Mouse (Mus musculus) intestine, embryonic 14.5 days (tissue): ENCODE results near the gene Paxx. TPM values are rescaled to one million over a fixed set of nuclear protein-coding genes. Genes with fewer than 3 reads are reported as not detected.

Experiments
- microRNA-seq: library from miRNA; unstranded; fragments of <30 nt; microRNA quantifications from one replicate; pipeline ENCODE4, GENCODE M21; 2016
- polyA plus RNA-seq: library from polyadenylated mRNA; unstranded; fragments of >200 nt; fragmentation: Nextera tagmentation; extraction: Ambion mirVana; gene quantifications from 2 replicates; pipeline ENCODE4 v1.2.1, GENCODE M21; 2014

Gene Paxx
- polyA plus RNA-seq, 1 experiment from 2014 or later = 27.4 TPM

Small RNAs within 50 kb of the gene (microRNA-seq; reads per million reads assigned to microRNA genes)
- not detected for gene Mir3087

Other genes with a start within 250 kb of the Paxx start
- 99.1 and 107 TPM in 2 replicates for gene Nelfb, start 249.6 kb downstream of the Paxx start, polyA plus RNA-seq
- gene Stpg3, start 246.5 kb downstream of the Paxx start, polyA plus RNA-seq = 0.18 TPM in 1 of 2 replicates, not detected in the other
- gene Fam166a, start 242.3 kb downstream of the Paxx start, polyA plus RNA-seq = 0.51 TPM in 1 of 2 replicates, not detected in the other
- 524 and 576 TPM in 2 replicates for gene Tubb4b, start 236.4 kb downstream of the Paxx start, polyA plus RNA-seq
- 0.26 and 0.38 TPM in 2 replicates for gene Slc34a3, start 226.7 kb downstream of the Paxx start, polyA plus RNA-seq
- not detected in 2 replicates for gene Rnf224, start 224.3 kb downstream of the Paxx start, polyA plus RNA-seq
- 15.7 and 18.7 TPM in 2 replicates for gene Rnf208, start 218.8 kb downstream of the Paxx start, polyA plus RNA-seq
- 0.30 TPM in 1 of 2 replicates, not detected in the other for gene Cysrt1, start 218.6 kb downstream of the Paxx start, polyA plus RNA-seq
- gene AL732309.1, start 214.2 kb downstream of the Paxx start, polyA plus RNA-seq = 5.0 and 5.7 TPM in 2 replicates
- 18.0 and 19.2 TPM in 2 replicates for gene Tmem203, start 205.7 kb downstream of the Paxx start, polyA plus RNA-seq
- 6.5 and 7.8 TPM in 2 replicates for gene Tprn, start 198.5 kb downstream of the Paxx start, polyA plus RNA-seq
- 229 and 240 TPM in 2 replicates for gene Ssna1, start 188.7 kb downstream of the Paxx start, polyA plus RNA-seq
- gene Anapc2, start 188.6 kb downstream of the Paxx start, polyA plus RNA-seq = 100 and 110 TPM in 2 replicates
- not detected in 2 replicates for gene Tmem210, start 172.9 kb downstream of the Paxx start, polyA plus RNA-seq
- gene Lrrc26, start 171.2 kb downstream of the Paxx start, polyA plus RNA-seq = not detected in 2 replicates
- gene Grin1, start 141.9 kb downstream of the Paxx start, polyA plus RNA-seq = 2.1 and 2.4 TPM in 2 replicates
- 66.3 and 73.3 TPM in 2 replicates for gene Man1b1, start 128.8 kb downstream of the Paxx start, polyA plus RNA-seq
- 24.1 and 26.5 TPM in 2 replicates for gene Dpp7, start 104.7 kb downstream of the Paxx start, polyA plus RNA-seq
- gene Uap1l1, start 95.4 kb downstream of the Paxx start, polyA plus RNA-seq = 36.3 and 46.0 TPM in 2 replicates
- gene Sapcd2, start 88.8 kb downstream of the Paxx start, polyA plus RNA-seq = 43.2 and 47.4 TPM in 2 replicates
- 5.9 and 7.4 TPM in 2 replicates for gene Entpd2, start 65.2 kb downstream of the Paxx start, polyA plus RNA-seq
- gene Npdc1, start 61.7 kb downstream of the Paxx start, polyA plus RNA-seq = 42.2 and 45.4 TPM in 2 replicates
- gene Fut7, start 37.8 kb downstream of the Paxx start, polyA plus RNA-seq = 0.15 TPM in 1 of 2 replicates, not detected in the other
- gene Abca2, start 32.4 kb downstream of the Paxx start, polyA plus RNA-seq = 4.8 and 4.9 TPM in 2 replicates
- gene Clic3, start 4.3 kb downstream of the Paxx start, polyA plus RNA-seq = 1.8 and 2.0 TPM in 2 replicates
- 6.2 and 7.9 TPM in 2 replicates for gene Ptgds, start 9.0 kb upstream of the Paxx start, polyA plus RNA-seq
- not detected in 2 replicates for gene Lcn12, start 32.8 kb upstream of the Paxx start, polyA plus RNA-seq
- 72.9 and 79.3 TPM in 2 replicates for gene Fbxw5, start 39.7 kb upstream of the Paxx start, polyA plus RNA-seq
- 5.9 and 6.3 TPM in 2 replicates for gene C8g, start 40.6 kb upstream of the Paxx start, polyA plus RNA-seq
- gene Traf2, start 85.8 kb upstream of the Paxx start, polyA plus RNA-seq = 31.2 and 32.0 TPM in 2 replicates
- gene Edf1, start 96.8 kb upstream of the Paxx start, polyA plus RNA-seq = 356 and 385 TPM in 2 replicates
- 59.1 and 85.2 TPM in 2 replicates for gene Mamdc4, start 113.8 kb upstream of the Paxx start, polyA plus RNA-seq
- gene Phpt1, start 114.1 kb upstream of the Paxx start, polyA plus RNA-seq = 278 and 287 TPM in 2 replicates
- gene Ajm1, start 120.7 kb upstream of the Paxx start, polyA plus RNA-seq = 1.8 and 2.0 TPM in 2 replicates
- 59.2 and 65.6 TPM in 2 replicates for gene Rabl6, start 147.4 kb upstream of the Paxx start, polyA plus RNA-seq
- 0.24 TPM in 2 replicates for gene Ccdc183, start 156.6 kb upstream of the Paxx start, polyA plus RNA-seq
- 25.7 and 26.7 TPM in 2 replicates for gene Tmem141, start 160.9 kb upstream of the Paxx start, polyA plus RNA-seq
- gene Fcna, start 166.9 kb upstream of the Paxx start, polyA plus RNA-seq = 1.5 and 1.6 TPM in 2 replicates
- gene Lcn8, start 192.0 kb upstream of the Paxx start, polyA plus RNA-seq = not detected in 2 replicates
- not detected in 2 replicates for gene Lcn5, start 196.9 kb upstream of the Paxx start, polyA plus RNA-seq
- gene Lcn6, start 215.7 kb upstream of the Paxx start, polyA plus RNA-seq = not detected in 2 replicates
- gene Lcn10, start 221.6 kb upstream of the Paxx start, polyA plus RNA-seq = not detected in 2 replicates
- not detected in 2 replicates for gene Obp2a, start 238.9 kb upstream of the Paxx start, polyA plus RNA-seq
- gene Bmyc, start 245.6 kb upstream of the Paxx start, polyA plus RNA-seq = 95.4 and 106 TPM in 2 replicates